In the genomic region with DNA sequence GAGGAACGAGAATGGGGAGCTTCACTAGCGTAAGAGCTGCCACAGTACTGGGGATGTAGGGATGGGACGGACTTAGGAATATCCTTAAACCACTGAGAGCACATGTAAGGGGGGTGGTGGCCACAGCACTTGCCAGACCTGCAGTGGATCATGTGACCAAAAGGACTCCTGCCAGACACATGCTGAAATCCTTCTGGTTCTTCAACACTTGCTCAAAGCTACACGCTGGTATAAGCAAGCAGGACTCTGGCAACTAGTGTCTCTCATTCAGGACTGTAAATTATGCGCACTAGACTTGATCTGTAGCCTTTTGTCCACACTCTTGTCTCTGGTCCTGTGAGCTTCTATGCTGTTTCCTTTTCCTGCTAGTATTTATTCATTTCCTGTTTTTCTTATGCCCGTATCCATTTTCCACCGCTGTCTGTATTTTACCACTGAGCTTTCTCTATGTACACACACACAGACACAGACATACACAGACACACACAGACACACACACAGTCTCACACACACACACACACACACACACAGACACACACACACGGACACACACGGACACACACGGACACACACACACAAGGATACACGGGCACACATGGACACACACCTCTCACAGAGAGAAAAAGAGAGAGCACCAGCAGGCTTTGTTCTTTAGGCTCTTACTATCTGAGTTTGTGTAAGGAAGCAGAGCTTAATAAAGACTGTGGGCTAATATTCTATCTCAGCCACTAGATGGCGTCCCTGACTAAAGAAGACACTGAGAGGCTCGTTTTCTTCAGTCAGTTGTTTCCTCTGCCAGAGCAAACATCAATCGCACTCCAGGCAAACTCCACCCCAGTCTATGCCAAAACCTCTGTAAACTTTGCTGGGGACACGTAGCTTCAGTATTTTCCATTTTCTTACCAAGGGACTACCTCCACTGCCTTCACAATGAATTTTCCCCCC, we compare ENCODE assay signal across 8 mouse cellular contexts.
DNase-seq lines count a peak whose midpoint lies in the region; ATAC-seq and TF ChIP-seq lines count a peak whose summit lies in the region.

No protein-coding gene starts in this region.

- no peak overlapping the region for H3K4me2 ChIP-seq in forebrain, embryonic 12.5 days
- H3K4me2 ChIP-seq in lung, embryonic 14.5 days, result no peak overlapping the region

- H3K9ac ChIP-seq in forebrain, embryonic 12.5 days, result no peak overlapping the region
- no peak overlapping the region for H3K9ac ChIP-seq in lung, embryonic 14.5 days

- intact Hi-C loops in heart, postnatal 36 days (cut with DNase I), result loop anchor here (1.0 to 5.0 kb wide), 4 partner anchors 133 to 828 kb away; a partner anchor contains a TSS

- H3K36me3 ChIP-seq in G1E (replicated peaks), result no peaks in the 10 kb centered on the region
- H3K36me3 ChIP-seq in forebrain, embryonic 12.5 days (replicated peaks), result no peaks in the 10 kb centered on the region
- no peaks in the 10 kb centered on the region for H3K36me3 ChIP-seq in lung, embryonic 14.5 days (ENCODE audit: insufficient read depth)

- no peaks in the 10 kb centered on the region for H3K27me3 ChIP-seq in G1E (ENCODE audit: insufficient read depth, low read length)
- H3K27me3 ChIP-seq in forebrain, embryonic 12.5 days, result no peaks in the 10 kb centered on the region
- peaks cover 19% of the 10 kb centered on the region for H3K27me3 ChIP-seq in lung, embryonic 14.5 days (ENCODE audit: insufficient read depth, low read length)

- no peak for ATAC-seq in G1E (ENCODE audit: extremely low read depth, insufficient number of reproducible peaks, low FRiP score, poor library complexity, severe bottlenecking)
- ATAC-seq in forebrain, embryonic 12.5 days (ENCODE audit: low FRiP score), result peak; percentile 90
- peak; percentile 86 for ATAC-seq in lung, embryonic 14.5 days (ENCODE audit: insufficient read depth)

- 42% methylated on average over 15 of the region's 15 CpGs for WGBS in forebrain, embryonic 12.5 days
- 26% methylated on average over 15 of the region's 15 CpGs for WGBS in large intestine, adult 2 months
- 36% methylated on average over 15 of the region's 15 CpGs for WGBS in lung, embryonic 14.5 days

- H3K4me1 ChIP-seq in G1E (ENCODE audit: insufficient read depth, low read depth, low read length), result peaks cover 52% of the 10 kb centered on the region
- peaks cover 4% of the 10 kb centered on the region; the same call in 1 of the 2 replicates for H3K4me1 ChIP-seq in forebrain, embryonic 12.5 days
- no peaks in the 10 kb centered on the region for H3K4me1 ChIP-seq in lung, embryonic 14.5 days (ENCODE audit: insufficient read depth)

- TF ChIP-seq CTCF in G1E (IDR thresholded peaks at IDR 0.05; ENCODE audit: low read depth, low read length), result peak; percentile 54
- TF ChIP-seq CTCF in lung, embryonic 14.5 days (IDR thresholded peaks at IDR 0.05; ENCODE audit: low read depth), result peak; percentile 86

- no peaks in the 10 kb centered on the region for H3K9me3 ChIP-seq in G1E (replicated peaks)
- H3K9me3 ChIP-seq in forebrain, embryonic 12.5 days, result no peaks in the 10 kb centered on the region
- no peaks in the 10 kb centered on the region for H3K9me3 ChIP-seq in lung, embryonic 14.5 days (ENCODE audit: low read depth, low read length)

- no peak overlapping the region for H3K27ac ChIP-seq in forebrain, embryonic 12.5 days
- H3K27ac ChIP-seq in lung, embryonic 14.5 days (ENCODE audit: low read depth), result no peak overlapping the region

- no peak overlapping the region for H3K4me3 ChIP-seq in G1E (ENCODE audit: low read depth, low read length)
- H3K4me3 ChIP-seq in forebrain, embryonic 12.5 days (replicated peaks), result no peak overlapping the region
- no peak overlapping the region for H3K4me3 ChIP-seq in lung, embryonic 14.5 days (ENCODE audit: low read depth, low read length)

- no peak for DNase-seq in G1E (ENCODE audit: low spot score)
- peak; percentile 77 for DNase-seq in brain, embryonic 18.5 days (ENCODE audit: low read depth, low spot score)
- DNase-seq in heart, postnatal 36 days, result peak; percentile 40 to 61
- DNase-seq in large intestine, adult 2 months (ENCODE audit: low read depth, low spot score), result peak; percentile 68
- DNase-seq in lung, embryonic 14.5 days, result peak; percentile 97
- peak; percentile 87 for DNase-seq in retina, postnatal 1 day
- DNase-seq in spleen, postnatal 14 days (ENCODE audit: low spot score in 2 of 2), result no peak

Comparison
In these comparisons a context has a peak if more than half of its experiments do, and no peak if none do; other contexts are left out.
1. DNase-seq: peak in brain, embryonic 18.5 days (single experiment), heart, postnatal 36 days (2 of 2), large intestine, adult 2 months (single experiment), lung, embryonic 14.5 days (single experiment) and retina, postnatal 1 day (single experiment); none in G1E (single experiment) and spleen, postnatal 14 days (0 of 2).